Mouse (Mus musculus): ENCODE results near the gene Hirip3.
A peak's percentile ranks its signal among the peaks of the same experiment; 100 is the strongest.

The Hirip3 gene

GRCm38 (mm10) chr7:126861429-126862130 is at the start of gene Hirip3:
TSS of gene Hirip3 (plus strand) at chr7:126861972.
- DNase-seq = peak; percentile 95

- DNase-seq = no peak
Measured at GRCm38 (mm10) chr7:126815726-126816222, 46.0 kb upstream of the Hirip3 start.

- no peak for DNase-seq
Measured at GRCm38 (mm10) chr7:126816494-126816893, 45.3 kb upstream of the Hirip3 start.

GRCm38 (mm10) chr7:126817595-126817994 is 44.2 kb upstream of the Hirip3 start:
- no peak for DNase-seq

- no peak for DNase-seq
Measured at GRCm38 (mm10) chr7:126818818-126819217, 43.0 kb upstream of the Hirip3 start.

GRCm38 (mm10) chr7:126821835-126822511 is 39.8 kb upstream of the Hirip3 start:
- peak; percentile 80 for DNase-seq

- DNase-seq = no peak
Measured at GRCm38 (mm10) chr7:126822741-126823140, 39.0 kb upstream of the Hirip3 start.

- DNase-seq = no peak
Measured at GRCm38 (mm10) chr7:126823202-126823711, 38.5 kb upstream of the Hirip3 start.

- DNase-seq = no peak
Measured at GRCm38 (mm10) chr7:126823940-126824339, 37.8 kb upstream of the Hirip3 start.

GRCm38 (mm10) chr7:126825403-126825802 is 36.4 kb upstream of the Hirip3 start:
- DNase-seq = no peak

- DNase-seq = no peak
Measured at GRCm38 (mm10) chr7:126825952-126826351, 35.8 kb upstream of the Hirip3 start.

- no peak for DNase-seq
Measured at GRCm38 (mm10) chr7:126831539-126831938, 30.2 kb upstream of the Hirip3 start, which contains the start of gene 4930451I11Rik. TSS of gene 4930451I11Rik (minus strand) at chr7:126831639.

GRCm38 (mm10) chr7:126832036-126832598 is 29.7 kb upstream of the Hirip3 start:
- peak; percentile 83 for DNase-seq

GRCm38 (mm10) chr7:126833294-126833693 is 28.5 kb upstream of the Hirip3 start:
- no peak for DNase-seq

- DNase-seq = no peak
Measured at GRCm38 (mm10) chr7:126843276-126843675, 18.5 kb upstream of the Hirip3 start.

GRCm38 (mm10) chr7:126845516-126845915 is 16.3 kb upstream of the Hirip3 start:
- no peak for DNase-seq

GRCm38 (mm10) chr7:126847116-126847420 is 14.7 kb upstream of the Hirip3 start, which contains the start of gene Doc2a:
TSS of gene Doc2a (plus strand) at chr7:126847416.
- no peak for DNase-seq

GRCm38 (mm10) chr7:126847421-126848398 is 14.1 kb upstream of the Hirip3 start:
- DNase-seq = no peak

GRCm38 (mm10) chr7:126848794-126849193 is 13.0 kb upstream of the Hirip3 start:
- no peak for DNase-seq

- DNase-seq = no peak
Measured at GRCm38 (mm10) chr7:126850161-126850560, 11.6 kb upstream of the Hirip3 start.

GRCm38 (mm10) chr7:126851192-126851591 is 10.6 kb upstream of the Hirip3 start:
- DNase-seq = no peak

- no peak for DNase-seq
Measured at GRCm38 (mm10) chr7:126853454-126853853, 8.3 kb upstream of the Hirip3 start.
